Mouse (Mus musculus): ENCODE data around the gene Nfia. TPM values are rescaled to one million over a fixed set of nuclear protein-coding genes. Genes with fewer than 3 reads are reported as not detected.
A peak's percentile ranks its signal among the peaks of the same experiment; 100 is the strongest.

Gene Nfia
- total RNA-seq (2017) = 9.4 and 23.0 TPM in 2 replicates

DNA sequence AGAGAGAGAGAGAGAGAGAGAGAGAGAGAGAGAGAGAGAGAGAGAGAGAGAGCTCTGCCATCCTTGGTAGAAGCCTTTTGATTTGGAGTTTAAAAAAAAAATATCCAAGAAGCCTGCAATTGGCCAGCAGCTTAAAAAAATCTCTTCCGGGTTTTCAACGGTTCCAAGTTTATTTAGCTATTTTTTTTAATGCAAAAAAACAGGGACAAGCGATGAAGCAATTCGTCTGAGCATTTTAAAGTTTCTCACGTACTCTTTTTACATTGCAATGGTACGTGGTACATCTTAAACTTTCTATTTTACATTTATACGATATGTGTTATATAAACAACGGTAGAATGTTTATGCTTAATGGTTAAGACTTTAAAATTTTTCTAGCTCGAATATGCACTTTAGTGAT, at the start of gene Nfia:
Nfia (plus strand) TSS at position 94 of the 400 bp plus-strand sequence.
- ATAC-seq (replicated peaks; ENCODE audit: low read depth, poor library complexity, severe bottlenecking) = no peak

DNA sequence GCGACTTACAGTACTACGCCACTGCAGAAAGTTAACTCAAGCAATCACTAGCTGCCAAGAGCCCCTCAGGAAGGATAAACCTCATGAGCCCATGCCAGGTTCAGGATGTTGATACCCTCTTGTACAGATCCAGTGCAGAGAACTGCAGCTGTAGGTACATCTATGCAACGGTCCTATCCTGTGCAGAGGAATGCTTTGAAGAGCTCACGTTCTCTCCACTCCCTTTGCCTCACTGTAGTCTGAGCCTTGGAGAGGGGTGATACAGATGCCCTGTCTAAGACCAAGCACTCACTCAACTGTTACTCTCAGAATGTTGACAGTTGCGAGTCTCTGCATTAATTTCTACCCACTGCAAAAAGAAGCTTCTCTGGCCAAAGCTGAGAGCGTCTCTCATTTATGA, 49.2 kb upstream of the Nfia start:
- no peak for ATAC-seq (replicated peaks; ENCODE audit: low read depth, poor library complexity, severe bottlenecking)

- ATAC-seq (replicated peaks; ENCODE audit: low read depth, poor library complexity, severe bottlenecking) = peak; percentile 67
These were observed 44.0 kb upstream of the Nfia start for GRCm38 (mm10) chr4:97728520-97728919.

GRCm38 (mm10) chr4:97729999-97730398, 42.5 kb upstream of the Nfia start:
- no peak for ATAC-seq (replicated peaks; ENCODE audit: low read depth, poor library complexity, severe bottlenecking)

GRCm38 (mm10) chr4:97730416-97730815, 42.1 kb upstream of the Nfia start:
- ATAC-seq (replicated peaks; ENCODE audit: low read depth, poor library complexity, severe bottlenecking) = 0 out of 2 replicates have a peak, but pooled peaks have one; percentile 16

DNA sequence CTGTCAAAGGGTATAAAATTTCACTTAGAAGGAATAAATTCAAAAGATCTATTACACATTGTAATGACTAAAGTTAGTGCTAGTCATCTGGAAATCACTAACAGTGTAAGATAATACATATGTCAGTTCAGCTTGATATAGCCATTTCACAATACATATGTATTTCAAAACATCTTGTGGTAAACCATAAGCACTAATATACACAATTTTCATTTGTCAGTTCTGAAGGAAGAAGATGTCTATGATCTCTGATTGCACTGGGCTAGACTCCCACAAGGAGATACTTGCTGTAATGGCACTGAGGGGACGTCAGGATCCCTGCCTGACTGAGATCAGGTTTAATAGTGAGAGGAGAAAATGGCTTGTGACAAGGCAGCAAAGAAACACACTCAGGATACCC, 39.1 kb upstream of the Nfia start:
- peak; percentile 42 for ATAC-seq (replicated peaks; ENCODE audit: low read depth, poor library complexity, severe bottlenecking)

DNA sequence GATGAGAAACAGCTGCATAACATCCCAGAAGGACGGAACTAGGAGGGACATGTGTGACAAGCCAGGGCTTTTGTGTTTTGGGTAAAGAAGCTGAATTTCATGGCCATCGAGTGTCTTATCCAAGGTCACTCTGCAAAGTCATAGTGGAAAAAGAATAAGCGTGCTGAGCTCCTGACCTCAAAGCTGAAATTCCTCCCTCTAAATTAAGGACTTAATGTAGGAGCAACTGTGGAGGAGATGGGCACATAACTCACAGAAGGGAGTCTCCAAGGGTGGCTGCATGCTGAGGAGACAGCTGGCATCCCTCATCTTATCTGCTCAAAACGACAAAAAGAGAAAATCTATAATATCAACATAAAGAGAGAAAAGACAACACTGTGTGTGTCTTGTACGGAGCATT, 28.6 kb upstream of the Nfia start:
- no peak for ATAC-seq (replicated peaks; ENCODE audit: low read depth, poor library complexity, severe bottlenecking)

- peak; percentile 95 for ATAC-seq (replicated peaks; ENCODE audit: low read depth, poor library complexity, severe bottlenecking)
These were observed 27.0 kb upstream of the Nfia start for GRCm38 (mm10) chr4:97745296-97746105.

DNA sequence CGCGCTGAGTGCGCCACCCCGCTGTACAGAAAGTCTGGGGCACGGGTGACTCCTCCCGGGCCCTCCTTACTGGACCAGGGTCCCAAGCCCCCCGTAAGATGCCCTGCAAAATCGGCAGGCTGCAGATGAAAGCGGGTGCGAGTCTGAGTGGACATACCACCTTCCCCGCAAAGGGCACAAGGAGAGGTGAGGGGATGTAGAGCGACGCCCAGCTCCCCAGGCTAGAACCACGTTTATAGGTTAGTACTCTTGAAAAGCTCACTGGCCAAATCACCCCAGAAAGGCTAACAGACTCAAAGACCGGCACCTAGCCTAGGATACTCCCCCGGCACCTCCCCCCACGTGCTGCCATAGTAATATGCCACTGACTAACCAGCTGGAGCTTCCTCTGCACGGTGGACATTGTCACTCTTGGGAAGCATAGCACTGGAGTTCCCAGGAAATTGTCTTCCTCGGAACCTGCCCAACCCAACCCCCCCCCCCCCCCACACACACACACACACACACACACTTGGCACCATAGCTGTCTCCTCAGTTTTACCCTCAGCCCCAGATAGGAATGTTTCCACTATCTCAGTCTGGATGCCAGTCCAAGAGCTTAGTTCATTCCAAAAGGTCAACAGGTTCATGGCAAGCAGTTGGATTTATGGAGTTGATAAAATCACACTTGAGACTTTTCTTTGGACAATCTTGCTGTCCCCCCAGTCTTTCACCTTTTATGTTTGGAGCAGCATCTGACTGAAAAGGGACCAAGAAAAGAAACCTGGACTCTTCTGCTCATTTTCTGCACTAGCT, 26.2 kb upstream of the Nfia start:
- peak; percentile 6; the same call in 1 of the 2 replicates for ATAC-seq (replicated peaks; ENCODE audit: low read depth, poor library complexity, severe bottlenecking)

GRCm38 (mm10) chr4:97750401-97750800, 22.1 kb upstream of the Nfia start:
- no peak for ATAC-seq (replicated peaks; ENCODE audit: low read depth, poor library complexity, severe bottlenecking)

- ATAC-seq (replicated peaks; ENCODE audit: low read depth, poor library complexity, severe bottlenecking) = peak; percentile 85
These were observed 21.5 kb upstream of the Nfia start for GRCm38 (mm10) chr4:97751030-97751482.

DNA sequence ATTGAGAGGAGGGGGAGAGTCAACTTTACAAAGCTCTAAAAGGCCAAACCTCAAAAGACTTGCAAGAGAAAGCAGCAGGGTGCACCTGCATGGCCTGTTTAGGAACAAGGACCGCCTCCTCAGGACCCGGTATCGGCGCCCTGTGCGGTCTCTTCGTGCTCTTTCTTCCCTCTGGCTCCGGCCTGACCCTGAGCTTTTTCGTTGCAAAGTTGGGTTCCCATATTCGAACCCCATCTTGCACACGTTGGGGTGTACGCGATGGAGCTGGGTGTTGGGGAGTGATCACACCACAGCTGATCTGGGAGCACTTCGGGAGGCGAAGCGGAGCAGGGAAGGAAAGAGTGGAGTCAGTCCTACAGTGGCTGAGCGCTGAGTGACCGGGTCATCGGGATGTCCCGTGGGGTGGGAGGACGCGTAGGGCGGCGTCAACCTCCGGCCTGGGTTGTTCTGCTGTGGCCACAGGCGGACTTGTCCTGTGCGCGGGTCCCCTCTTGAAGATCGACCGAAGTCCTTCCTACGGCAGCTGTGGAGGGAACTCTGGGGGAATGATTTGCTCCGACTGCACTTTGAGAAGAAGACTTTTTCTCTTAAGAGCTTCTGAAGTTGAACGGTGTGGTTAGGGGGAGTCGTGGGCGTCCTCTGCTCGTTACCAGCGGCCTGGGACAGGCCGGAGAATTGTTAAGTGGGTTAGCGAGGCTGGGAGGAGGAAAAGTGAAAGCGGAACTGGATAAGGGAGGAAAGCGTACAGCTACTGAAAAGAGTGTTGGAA, 20.9 kb upstream of the Nfia start:
- peak; percentile 65 for ATAC-seq (replicated peaks; ENCODE audit: low read depth, poor library complexity, severe bottlenecking)

GRCm38 (mm10) chr4:97752276-97753010, 20.1 kb upstream of the Nfia start:
- no peak for ATAC-seq (replicated peaks; ENCODE audit: low read depth, poor library complexity, severe bottlenecking)

DNA sequence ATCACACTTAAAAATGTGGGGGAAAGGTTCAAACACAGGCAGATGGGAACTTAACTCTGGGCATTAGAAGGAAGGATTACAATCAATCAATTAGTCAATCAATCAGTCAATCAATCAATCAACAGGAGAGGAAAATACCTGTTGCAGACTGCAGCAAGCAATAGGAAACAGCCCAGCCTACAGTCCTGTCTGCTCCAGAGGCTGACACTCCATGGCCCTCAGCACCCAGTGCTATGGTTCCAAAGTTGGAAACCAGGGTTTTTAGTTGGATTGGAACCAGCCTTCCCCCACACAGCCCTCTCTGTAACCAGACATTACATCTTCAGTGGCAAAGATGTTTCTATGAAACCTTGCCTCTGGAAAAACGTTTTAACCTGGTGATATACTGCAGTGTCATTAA, 19.0 kb upstream of the Nfia start:
- no peak for ATAC-seq (replicated peaks; ENCODE audit: low read depth, poor library complexity, severe bottlenecking)

DNA sequence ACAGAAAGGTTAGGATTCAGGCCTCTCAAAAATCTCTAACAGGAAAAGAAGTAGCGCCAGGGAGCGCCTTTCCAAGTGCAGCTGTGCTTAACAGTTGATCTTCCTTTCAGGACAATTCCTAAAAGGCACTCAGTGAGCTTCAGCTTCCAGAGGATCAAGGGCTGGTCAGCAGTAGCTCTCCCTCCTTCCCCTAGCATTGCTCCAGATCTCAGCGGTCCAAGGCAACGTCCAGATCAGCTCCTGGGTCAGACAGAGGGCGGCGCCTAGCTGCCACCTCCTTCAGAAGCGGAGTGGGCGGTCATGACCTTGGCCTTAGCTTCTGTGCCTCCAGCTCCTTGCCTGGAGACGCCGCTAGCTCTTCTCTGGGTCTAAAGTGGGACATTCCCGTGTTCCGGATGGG, 18.3 kb upstream of the Nfia start:
- no peak for ATAC-seq (replicated peaks; ENCODE audit: low read depth, poor library complexity, severe bottlenecking)

DNA sequence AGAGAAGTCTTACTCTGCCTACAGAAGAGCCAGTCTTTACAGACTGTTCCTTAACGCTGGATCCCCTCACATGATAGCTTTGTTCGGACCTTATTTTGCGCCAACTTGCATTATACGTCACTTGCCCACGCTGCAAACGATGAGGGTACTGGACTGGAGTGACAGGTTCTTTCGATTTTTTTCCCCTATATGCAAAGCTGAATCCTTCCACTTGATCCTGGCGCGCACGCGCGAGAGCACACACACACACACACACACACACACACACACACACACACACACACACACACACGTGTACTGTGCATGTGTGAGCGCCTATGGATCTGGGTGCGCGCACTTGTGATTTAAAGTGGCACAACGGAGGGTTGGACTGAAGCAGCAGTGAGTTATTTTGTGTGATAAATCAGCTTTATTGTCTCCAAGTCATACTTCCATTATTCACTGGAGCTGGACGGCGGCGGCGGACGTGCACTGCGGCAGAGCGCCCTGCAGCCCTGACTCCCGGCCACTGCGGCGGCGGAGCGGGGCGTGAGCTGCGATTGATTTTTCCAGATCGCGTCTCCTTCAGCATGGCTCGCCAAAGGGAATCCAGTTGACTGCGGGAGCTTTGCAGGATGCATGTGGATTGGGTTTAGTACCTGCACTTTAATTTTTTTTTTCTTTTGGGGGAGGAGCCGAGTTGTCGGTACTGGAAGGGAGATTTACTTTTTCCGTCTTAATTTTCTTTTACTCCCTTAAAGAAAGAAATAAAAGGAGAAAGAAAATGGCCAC, 15.1 kb upstream of the Nfia start:
- peak; percentile 80 for ATAC-seq (replicated peaks; ENCODE audit: low read depth, poor library complexity, severe bottlenecking)

- ATAC-seq (replicated peaks; ENCODE audit: low read depth, poor library complexity, severe bottlenecking) = peak; percentile 55
These were observed 14.5 kb upstream of the Nfia start for GRCm38 (mm10) chr4:97757978-97758461.

- ATAC-seq (replicated peaks; ENCODE audit: low read depth, poor library complexity, severe bottlenecking) = no peak
These were observed 13.9 kb upstream of the Nfia start for GRCm38 (mm10) chr4:97758661-97759060.

DNA sequence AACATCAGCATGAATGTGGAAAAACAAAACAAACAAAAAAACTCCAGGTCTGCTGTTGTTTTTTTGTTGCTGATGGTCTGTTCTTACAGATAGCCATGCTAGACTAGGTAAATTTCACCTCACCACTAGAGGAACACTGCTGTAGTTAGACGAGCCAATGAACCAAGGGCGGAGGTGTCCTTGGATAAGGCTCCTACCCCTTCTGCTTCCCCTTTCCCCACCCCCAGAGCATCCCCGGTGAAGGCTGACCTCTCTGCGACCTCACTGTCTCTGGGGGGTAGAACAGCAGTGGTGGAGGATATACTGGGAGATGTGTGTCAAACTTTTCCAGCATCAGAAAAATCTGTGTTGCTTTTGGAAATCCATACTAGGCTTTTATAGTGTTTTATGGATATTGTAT, 7.9 kb upstream of the Nfia start:
- ATAC-seq (replicated peaks; ENCODE audit: low read depth, poor library complexity, severe bottlenecking) = no peak
